Mouse (Mus musculus): ENCODE measurements around the gene Olfr1344. TPM values are rescaled to one million over a fixed set of nuclear protein-coding genes. Genes with fewer than 3 reads are reported as not detected.
A peak's percentile ranks its signal among the peaks of the same experiment; 100 is the strongest.

Olfr1344 gene
- not detected in 2 replicates for polyA plus RNA-seq (2015; fragmentation: Nextera tagmentation; extraction: Ambion mirVana)

DNA sequence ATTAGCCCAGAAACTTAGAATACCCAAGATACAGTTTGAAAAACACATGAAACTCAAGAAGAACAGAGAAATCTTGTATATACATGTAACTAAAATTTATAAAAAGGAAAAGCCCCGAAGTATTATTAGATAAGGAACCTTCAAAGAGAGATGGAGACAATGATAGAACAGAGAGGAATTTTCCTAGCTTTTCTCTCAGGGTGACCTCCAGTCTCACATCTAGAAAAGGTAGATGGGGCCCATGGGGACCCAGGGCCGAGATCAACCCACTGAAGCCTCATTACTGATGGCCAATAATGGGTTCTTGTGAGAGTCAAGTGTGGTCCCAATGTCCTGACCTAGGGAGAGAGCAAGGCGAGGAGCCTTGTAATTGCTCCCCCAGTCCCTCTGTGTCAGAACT lies at the start of gene Olfr1344:
Gene Olfr1344, plus strand, starts transcription at position 301 of the 400 bp plus-strand sequence.
- Histone ChIP-seq H3K9ac (ENCODE audit: low read depth, low read length) (no peak within 1 kb of the TSS), H3K4me2 (ENCODE audit: low read depth, low read length) (no peak within 1 kb of the TSS), H3K27me3 (ENCODE audit: control insufficient read depth, insufficient read depth, low read depth, low read length) (no peaks in the 10 kb centered on the region), H3K4me3 (ENCODE audit: low read depth, low read length) (no peak within 1 kb of the TSS), H3K27ac (ENCODE audit: low read length) (no peak within 1 kb of the TSS), H3K9me3 (replicated peaks; ENCODE audit: control insufficient read depth, low read length) (no peaks in the 10 kb centered on the region), H3K36me3 (ENCODE audit: control insufficient read depth, insufficient read depth) (no peaks in the 10 kb centered on the region), H3K4me1 (ENCODE audit: control insufficient read depth, low read depth, low read length) (no peaks in the 10 kb centered on the region)
- WGBS (ENCODE audit: insufficient replicate concordance): 43% methylated on average over 3 of the region's 3 CpGs
- no peak for ATAC-seq (ENCODE audit: low read depth)

DNA sequence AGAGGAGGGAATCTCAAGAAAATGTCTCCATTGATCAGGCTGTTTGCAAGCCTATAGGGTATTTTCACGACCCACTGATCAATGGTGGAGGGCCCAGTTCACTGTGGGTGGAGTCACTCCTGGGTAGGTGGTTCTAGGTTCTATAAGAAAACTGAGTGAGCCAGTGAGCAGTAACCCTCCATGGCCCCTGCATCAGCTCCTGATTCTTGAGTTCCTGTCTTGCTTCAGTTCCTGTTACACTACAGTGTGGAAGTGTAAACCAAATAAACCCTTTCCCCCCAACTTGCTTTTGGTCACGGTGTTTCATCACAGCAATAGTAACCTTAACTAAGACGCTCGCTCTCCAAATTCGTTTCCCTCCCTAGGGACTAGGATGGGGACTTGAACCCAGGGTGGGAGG lies 49.5 kb upstream of the Olfr1344 start:
- ATAC-seq (ENCODE audit: low read depth): no peak
- H3K4me1 ChIP-seq (ENCODE audit: control insufficient read depth, low read depth, low read length): peaks cover 1% of the 10 kb centered on the region
- 67% methylated on average over 5 of the region's 5 CpGs for WGBS (ENCODE audit: insufficient replicate concordance)
- H3K27me3 ChIP-seq (ENCODE audit: control insufficient read depth, insufficient read depth, low read depth, low read length): no peaks in the 10 kb centered on the region
- no peak overlapping the region for H3K4me3 ChIP-seq (ENCODE audit: low read depth, low read length)
- no peaks in the 10 kb centered on the region for H3K36me3 ChIP-seq (ENCODE audit: control insufficient read depth, insufficient read depth)
- no peak overlapping the region for H3K9ac ChIP-seq (ENCODE audit: low read depth, low read length)
- H3K4me2 ChIP-seq (ENCODE audit: low read depth, low read length): no peak overlapping the region
- H3K9me3 ChIP-seq (replicated peaks; ENCODE audit: control insufficient read depth, low read length): no peaks in the 10 kb centered on the region
- H3K27ac ChIP-seq (ENCODE audit: low read length): no peak overlapping the region

DNA sequence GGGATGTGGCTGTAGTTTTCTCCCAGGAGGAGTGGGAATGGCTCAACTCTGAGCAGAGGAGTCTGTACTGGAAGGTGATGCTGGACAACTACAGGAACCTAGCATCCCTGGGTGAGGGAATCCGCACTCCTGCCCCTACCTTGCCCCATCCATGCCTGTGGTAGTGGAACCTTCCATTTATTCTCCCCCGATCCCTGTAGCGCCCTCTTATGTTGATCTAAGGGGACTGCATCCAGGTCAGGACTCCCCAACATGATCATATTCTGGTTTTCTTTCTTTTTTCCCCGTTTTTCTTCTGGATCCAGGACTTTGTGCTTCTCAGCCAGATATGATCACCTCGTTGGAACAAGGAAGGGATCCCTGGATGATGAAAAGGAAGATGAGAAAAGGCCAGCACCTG lies 49.0 kb upstream of the Olfr1344 start:
- Histone ChIP-seq H3K27me3 (ENCODE audit: control insufficient read depth, insufficient read depth, low read depth, low read length) (no peaks in the 10 kb centered on the region), H3K9me3 (replicated peaks; ENCODE audit: control insufficient read depth, low read length) (no peaks in the 10 kb centered on the region), H3K4me2 (ENCODE audit: low read depth, low read length) (no peak overlapping the region), H3K4me3 (ENCODE audit: low read depth, low read length) (no peak overlapping the region), H3K9ac (ENCODE audit: low read depth, low read length) (no peak overlapping the region), H3K4me1 (ENCODE audit: control insufficient read depth, low read depth, low read length) (no peaks in the 10 kb centered on the region), H3K27ac (ENCODE audit: low read length) (no peak overlapping the region), H3K36me3 (ENCODE audit: control insufficient read depth, insufficient read depth) (no peaks in the 10 kb centered on the region)
- WGBS (ENCODE audit: insufficient replicate concordance): 53% methylated on average over 5 of the region's 5 CpGs
- ATAC-seq (ENCODE audit: low read depth): no peak

DNA sequence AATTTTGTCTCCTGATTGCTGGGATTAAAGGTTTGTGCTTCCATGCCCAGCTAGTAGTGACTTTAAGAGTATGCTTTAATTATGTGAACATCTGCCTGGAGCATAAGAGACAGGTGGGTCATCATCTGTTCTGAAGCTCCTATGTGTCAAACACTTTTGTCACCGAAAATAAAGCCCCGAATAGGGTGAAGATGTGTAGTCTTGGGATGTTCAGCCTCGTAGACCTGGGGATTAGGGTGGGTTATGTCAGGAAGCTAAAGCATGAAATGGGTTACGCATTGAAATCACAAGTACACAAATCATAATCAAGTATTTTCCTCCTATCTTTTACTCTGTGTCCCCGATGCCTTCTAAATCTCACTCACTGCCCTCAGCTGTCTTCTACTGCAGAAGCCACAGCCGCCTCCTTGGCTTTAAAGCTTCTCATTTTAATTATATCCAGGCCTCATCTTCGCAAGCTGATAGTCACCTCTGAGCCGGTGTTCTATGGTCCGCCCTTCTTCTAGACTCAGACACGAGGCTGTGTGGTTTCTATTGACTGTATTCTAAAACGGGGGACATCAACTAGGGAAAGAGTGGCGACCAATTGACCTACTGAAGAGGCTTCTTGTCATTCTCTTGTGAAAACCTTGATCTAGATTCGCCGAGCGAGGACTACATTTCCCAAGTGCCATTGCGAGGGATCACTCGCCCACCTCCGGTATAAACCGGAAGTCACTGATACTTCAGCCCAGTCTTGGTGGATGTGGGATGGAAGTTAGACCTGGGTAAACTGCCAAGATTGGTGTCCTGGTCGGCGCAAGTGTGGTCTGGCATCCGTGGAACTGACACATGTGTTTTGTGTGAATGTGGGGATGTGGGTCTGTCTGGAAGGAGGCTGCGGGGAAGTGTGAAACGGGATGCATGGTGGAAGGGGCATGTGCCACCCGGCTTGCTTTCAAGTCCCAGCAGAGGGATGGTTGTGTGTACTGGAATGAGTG lies 40.2 kb upstream of the Olfr1344 start, which contains the start of gene Smim17:
Gene Smim17, plus strand, starts transcription at position 720 of the 980 bp plus-strand sequence.
- Histone ChIP-seq H3K4me3 (ENCODE audit: low read depth, low read length) (peak within 1 kb of the TSS; percentile 57), H3K4me1 (ENCODE audit: control insufficient read depth, low read depth, low read length) (peaks cover 3% of the 10 kb centered on the region), H3K27ac (ENCODE audit: low read length) (no peak within 1 kb of the TSS), H3K4me2 (ENCODE audit: low read depth, low read length) (peak within 1 kb of the TSS; percentile 64), H3K9ac (ENCODE audit: low read depth, low read length) (0 out of 2 replicates have a peak within 1 kb of the TSS, but pooled peaks have one; percentile 33), H3K27me3 (ENCODE audit: control insufficient read depth, insufficient read depth, low read depth, low read length) (no peaks in the 10 kb centered on the region), H3K9me3 (replicated peaks; ENCODE audit: control insufficient read depth, low read length) (no peaks in the 10 kb centered on the region), H3K36me3 (ENCODE audit: control insufficient read depth, insufficient read depth) (no peaks in the 10 kb centered on the region)
- ATAC-seq (ENCODE audit: low read depth): 0 out of 2 replicates have a peak, but pooled peaks have one; percentile 30
- 22% methylated on average over 25 of the region's 25 CpGs for WGBS (ENCODE audit: insufficient replicate concordance)

DNA sequence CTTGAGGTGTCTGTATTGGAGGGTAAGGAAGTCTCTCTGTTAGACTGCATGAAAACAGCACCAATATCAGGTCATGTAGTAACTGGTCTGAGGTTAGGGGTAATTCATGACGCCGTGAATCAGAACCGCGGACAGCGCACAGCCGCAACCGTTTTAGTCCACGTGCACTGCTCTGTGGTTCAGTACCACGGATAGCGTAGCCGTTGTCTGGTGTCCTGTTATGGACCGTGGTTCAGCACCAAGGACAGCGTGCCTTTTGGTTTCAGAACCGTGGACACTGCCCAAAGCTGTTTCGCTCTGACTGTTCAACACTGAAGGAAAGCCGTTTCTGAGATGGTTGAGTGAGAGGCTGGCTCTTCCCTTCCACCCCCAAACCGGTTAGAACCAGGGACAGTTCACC lies 28.4 kb upstream of the Olfr1344 start, which contains the start of gene Gm20715:
Gene Gm20715, plus strand, starts transcription at position 235 of the 400 bp plus-strand sequence.
- Histone ChIP-seq H3K4me3 (ENCODE audit: low read depth, low read length) (no peak within 1 kb of the TSS), H3K9me3 (replicated peaks; ENCODE audit: control insufficient read depth, low read length) (no peaks in the 10 kb centered on the region), H3K27me3 (ENCODE audit: control insufficient read depth, insufficient read depth, low read depth, low read length) (no peaks in the 10 kb centered on the region), H3K4me1 (ENCODE audit: control insufficient read depth, low read depth, low read length) (no peaks in the 10 kb centered on the region), H3K36me3 (ENCODE audit: control insufficient read depth, insufficient read depth) (no peaks in the 10 kb centered on the region), H3K27ac (ENCODE audit: low read length) (no peak within 1 kb of the TSS), H3K9ac (ENCODE audit: low read depth, low read length) (no peak within 1 kb of the TSS), H3K4me2 (ENCODE audit: low read depth, low read length) (no peak within 1 kb of the TSS)
- peak; percentile 85 for ATAC-seq (ENCODE audit: low read depth)
- 1% methylated on average over 17 of the region's 17 CpGs for WGBS (ENCODE audit: insufficient replicate concordance)

DNA sequence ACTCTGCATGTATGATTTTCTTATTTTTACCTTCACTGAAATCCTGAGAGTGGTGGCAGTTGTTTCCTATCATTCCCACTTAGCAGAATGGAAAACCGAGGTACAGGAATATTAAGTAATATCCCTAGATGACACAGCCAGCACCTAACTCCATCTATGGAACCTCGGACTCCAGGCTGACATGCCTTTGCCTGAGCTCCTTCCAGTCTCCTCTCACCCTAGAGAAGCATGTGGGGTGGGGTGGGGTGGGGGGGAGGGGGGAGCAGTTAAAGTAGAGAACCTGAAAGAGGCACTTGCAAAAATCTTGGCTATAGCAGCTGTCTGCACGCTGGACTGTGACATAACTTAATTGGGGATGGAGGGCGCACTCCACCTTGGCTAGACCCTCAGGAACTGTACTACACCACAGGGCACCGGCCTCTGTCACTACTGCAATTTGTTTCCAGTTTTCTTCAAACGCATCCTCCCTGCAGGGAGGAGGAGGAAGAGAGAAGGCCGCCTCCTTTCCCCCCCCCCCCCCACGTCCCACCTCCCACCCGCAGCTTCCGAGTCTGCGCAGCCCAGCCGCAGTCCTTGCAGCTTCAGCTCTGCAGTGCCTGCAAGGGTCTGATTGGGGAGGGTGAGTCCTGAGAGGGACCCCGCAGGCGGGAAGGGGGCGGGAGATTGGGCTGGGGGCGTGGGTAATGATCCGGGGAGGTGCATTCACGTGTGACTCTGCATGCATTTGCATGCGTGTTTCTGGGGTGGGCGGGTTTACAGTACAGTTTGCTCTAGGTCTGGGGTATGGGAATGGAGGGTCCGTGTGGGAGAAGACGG lies 23.7 kb upstream of the Olfr1344 start:
- Histone ChIP-seq H3K9ac (ENCODE audit: low read depth, low read length) (no peak overlapping the region), H3K4me3 (ENCODE audit: low read depth, low read length) (no peak overlapping the region), H3K27me3 (ENCODE audit: control insufficient read depth, insufficient read depth, low read depth, low read length) (no peaks in the 10 kb centered on the region), H3K9me3 (replicated peaks; ENCODE audit: control insufficient read depth, low read length) (no peaks in the 10 kb centered on the region), H3K36me3 (ENCODE audit: control insufficient read depth, insufficient read depth) (no peaks in the 10 kb centered on the region), H3K4me1 (ENCODE audit: control insufficient read depth, low read depth, low read length) (no peaks in the 10 kb centered on the region), H3K4me2 (ENCODE audit: low read depth, low read length) (no peak overlapping the region), H3K27ac (ENCODE audit: low read length) (no peak overlapping the region)
- 9% methylated on average over 21 of the region's 22 CpGs for WGBS (ENCODE audit: insufficient replicate concordance)
- no peak for ATAC-seq (ENCODE audit: low read depth)

DNA sequence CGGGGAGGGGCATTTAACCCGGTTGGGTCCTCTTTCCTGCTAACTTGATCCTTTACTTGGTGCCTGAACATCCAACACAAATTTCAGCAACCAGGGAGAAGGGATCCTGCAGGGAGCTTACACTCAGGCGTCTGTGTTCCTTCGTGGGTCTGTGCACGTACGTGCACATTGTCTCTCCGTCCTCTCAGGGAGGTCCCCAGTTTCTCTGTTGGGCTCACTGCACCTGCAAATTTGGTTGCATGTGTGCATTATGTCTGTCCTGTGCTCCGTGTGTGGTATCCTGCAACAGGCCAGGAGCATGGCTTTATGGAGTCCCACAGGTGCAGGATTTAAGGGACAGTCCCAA lies 23.1 kb upstream of the Olfr1344 start:
- 18% methylated on average over 8 of the region's 8 CpGs for WGBS (ENCODE audit: insufficient replicate concordance)
- Histone ChIP-seq H3K4me2 (ENCODE audit: low read depth, low read length) (no peak overlapping the region), H3K27ac (ENCODE audit: low read length) (no peak overlapping the region), H3K4me1 (ENCODE audit: control insufficient read depth, low read depth, low read length) (no peaks in the 10 kb centered on the region), H3K36me3 (ENCODE audit: control insufficient read depth, insufficient read depth) (no peaks in the 10 kb centered on the region), H3K4me3 (ENCODE audit: low read depth, low read length) (no peak overlapping the region), H3K9me3 (replicated peaks; ENCODE audit: control insufficient read depth, low read length) (no peaks in the 10 kb centered on the region), H3K27me3 (ENCODE audit: control insufficient read depth, insufficient read depth, low read depth, low read length) (no peaks in the 10 kb centered on the region), H3K9ac (ENCODE audit: low read depth, low read length) (no peak overlapping the region)
- ATAC-seq (ENCODE audit: low read depth): no peak

DNA sequence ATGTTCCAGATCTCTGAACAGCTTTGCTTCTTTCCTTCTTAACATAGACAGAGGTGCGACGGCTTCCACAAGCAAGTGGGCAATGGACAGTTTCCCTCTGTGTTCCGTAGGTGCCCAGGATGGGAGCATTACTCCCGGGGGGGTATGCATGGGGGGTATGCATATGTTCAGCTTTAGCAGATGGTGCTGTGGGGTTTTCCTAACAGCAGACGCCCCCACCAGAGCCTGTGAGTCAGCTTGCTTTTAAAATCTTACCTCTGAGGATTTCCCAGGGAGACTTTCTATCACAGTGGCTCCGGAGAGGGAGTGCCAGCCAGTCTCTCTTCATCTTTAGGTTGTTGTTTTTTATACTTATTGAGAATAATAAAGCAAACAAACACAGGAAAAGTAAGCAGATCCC lies 18.6 kb upstream of the Olfr1344 start:
- no peak for ATAC-seq (ENCODE audit: low read depth)
- H3K36me3 ChIP-seq (ENCODE audit: control insufficient read depth, insufficient read depth): no peaks in the 10 kb centered on the region

More for the DNA sequence above, 18.6 kb upstream of the Olfr1344 start:
- Histone ChIP-seq H3K4me1 (ENCODE audit: control insufficient read depth, low read depth, low read length) (no peaks in the 10 kb centered on the region), H3K9ac (ENCODE audit: low read depth, low read length) (no peak overlapping the region), H3K4me3 (ENCODE audit: low read depth, low read length) (no peak overlapping the region), H3K27ac (ENCODE audit: low read length) (no peak overlapping the region), H3K9me3 (replicated peaks; ENCODE audit: control insufficient read depth, low read length) (no peaks in the 10 kb centered on the region), H3K27me3 (ENCODE audit: control insufficient read depth, insufficient read depth, low read depth, low read length) (no peaks in the 10 kb centered on the region), H3K4me2 (ENCODE audit: low read depth, low read length) (no peak overlapping the region)
- 68% methylated on average over 6 of the region's 6 CpGs for WGBS (ENCODE audit: insufficient replicate concordance)

All from liver, embryonic 16.5 days (tissue).